Mouse (Mus musculus) heart, adult 9 months (tissue): ENCODE results near the gene Urb2.
"Not testable (repeated sequence)": the region's sequence is repeated elsewhere in the genome, so short reads cannot be mapped to it uniquely, and the experiment has no call there.

ENCODE experiments used
- DNase-seq, 2 experiments: peaks; one replicate each; pipeline ENCODE4 v3.0.0; 2022; ENCODE audit warnings: low spot score in 2 of 2

Gene Urb2

DNA sequence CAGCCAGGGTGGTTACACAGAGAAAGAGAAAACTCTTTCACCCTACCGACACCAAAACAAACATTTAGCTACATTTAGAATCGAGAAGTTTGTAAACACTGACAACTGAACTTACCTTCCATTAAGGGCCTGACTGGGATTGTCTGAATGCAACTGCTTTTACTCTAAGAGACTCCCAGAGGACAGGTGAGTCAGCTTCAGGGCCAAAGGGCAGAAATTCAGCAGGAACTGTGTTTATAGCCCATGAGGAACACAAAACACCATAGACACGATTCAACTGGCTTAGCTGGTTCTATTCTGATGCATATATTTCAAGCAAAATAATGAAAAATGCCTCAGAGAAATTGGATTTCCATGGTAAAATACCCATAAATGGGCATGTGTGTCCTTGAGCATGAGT lies 6.6 kb upstream of the Urb2 start:
- no peak for DNase-seq

DNA sequence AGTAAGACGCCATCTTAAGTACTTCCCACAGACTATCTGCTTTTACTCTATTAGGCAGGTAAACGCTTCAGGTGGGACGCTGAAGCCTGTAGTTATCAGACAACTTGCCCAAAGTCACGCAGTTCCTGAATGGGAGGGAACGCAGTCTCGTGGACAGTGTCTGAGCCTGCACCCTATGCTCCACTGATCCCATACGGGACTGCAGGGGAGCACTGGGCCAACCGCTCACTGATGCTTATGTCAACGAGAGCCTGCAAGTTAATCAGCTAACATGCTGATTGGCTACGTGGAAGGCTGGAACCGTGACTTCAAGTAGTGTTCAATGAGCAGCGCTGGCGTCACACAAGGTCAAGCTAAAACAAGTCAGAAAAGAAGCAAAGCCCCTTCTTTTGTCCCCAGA lies 1.5 kb upstream of the Urb2 start:
- DNase-seq, result no peak

DNA sequence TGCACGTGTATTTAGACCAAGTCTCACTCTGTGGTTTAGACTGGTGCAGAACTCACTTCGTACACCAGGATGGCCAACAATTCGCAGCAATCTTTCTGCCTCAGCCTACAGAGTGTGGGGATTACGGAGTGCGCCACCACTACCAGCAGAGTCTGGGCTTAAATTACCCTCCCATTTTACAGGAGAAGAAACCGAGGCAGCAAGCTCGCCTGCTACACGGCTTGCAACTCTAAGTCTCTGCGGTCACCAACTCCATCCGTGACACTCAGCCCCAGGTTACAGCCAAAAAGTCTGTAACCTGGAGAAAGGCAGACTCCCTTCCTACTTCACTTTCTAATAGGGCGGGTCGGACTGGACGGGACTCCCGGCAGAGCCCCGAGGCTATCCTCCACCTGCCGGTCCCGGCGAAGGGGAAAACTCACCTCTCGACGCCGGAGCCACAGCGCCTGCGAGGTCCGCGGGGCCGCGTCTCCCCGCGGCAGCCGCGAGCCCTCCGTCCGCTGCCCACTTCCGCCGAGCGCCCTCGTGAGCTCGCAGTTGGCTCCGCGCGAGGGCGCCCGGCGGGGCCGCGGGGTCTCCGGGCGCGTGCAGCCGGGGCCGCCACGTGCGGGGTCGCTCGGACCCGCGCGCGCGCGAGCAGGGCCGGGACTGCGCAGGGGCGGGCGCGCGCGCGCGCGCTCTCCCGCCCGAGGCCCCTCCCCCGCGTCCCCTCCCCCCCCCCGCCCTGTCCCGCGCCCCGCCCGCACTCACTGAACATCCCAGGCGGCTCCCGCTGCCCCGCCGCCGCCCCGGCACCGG lies 670 bp upstream of the Urb2 start:
- DNase-seq, result peak; percentile 50 to 54

DNA sequence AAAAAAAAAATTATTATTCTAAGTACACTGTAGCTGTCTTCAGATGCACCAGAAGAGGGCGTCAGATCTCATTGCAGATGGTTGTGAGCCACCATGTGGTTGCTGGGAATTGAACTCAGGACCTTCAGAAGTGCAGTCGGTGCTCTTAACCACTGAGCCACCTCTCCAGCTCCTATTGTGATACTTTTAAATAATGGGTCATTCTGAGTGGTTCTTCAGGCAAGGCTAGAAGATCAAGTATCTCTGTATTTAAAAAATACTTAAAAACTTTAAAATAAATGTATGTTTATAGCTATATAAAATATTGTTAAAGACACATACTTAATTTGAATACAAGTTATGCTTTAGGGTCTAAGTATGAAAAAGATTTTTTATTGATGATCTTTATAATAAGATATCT lies 5.0 kb downstream of the Urb2 start:
- DNase-seq, result not testable (repeated sequence)

DNA sequence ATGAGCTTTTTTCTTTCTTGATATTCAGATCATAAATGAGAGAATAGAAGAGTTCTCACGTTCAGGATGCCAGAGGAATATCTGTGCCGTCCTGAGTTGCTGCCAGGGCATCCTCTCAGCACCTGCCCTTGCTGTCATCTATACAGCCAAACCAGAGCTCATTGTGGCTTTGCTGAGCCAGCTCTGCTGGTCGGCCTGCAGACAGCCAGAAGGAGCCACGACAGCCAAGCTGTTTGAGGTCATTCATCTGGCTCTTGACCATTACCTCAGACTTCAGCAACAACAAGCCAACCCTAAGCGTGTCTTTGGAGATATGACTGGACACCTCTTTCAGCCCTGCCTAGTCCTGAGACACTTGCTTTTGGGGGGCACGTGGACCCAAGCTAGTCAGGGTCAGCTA lies 6.5 kb downstream of the Urb2 start:
- no peak for DNase-seq

DNA sequence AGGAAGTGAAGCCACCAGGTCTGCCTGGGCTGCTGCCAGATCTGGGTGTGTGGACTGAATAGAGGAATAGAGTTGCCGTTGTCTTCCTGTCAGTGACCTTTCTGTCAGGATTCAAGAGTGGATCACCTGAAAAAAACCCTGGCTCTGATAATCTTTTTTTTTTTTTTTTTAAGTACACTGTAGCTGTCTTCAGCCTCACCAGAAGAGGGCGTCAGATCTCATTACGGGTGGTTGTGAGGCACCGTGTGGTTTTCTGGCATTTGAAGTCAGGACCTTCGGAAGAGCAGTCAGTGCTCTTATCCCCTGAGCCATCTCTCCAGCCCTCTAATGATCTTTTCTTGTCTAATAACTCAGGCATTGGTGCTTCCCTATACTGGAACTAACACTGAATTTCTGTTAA lies 12.1 kb downstream of the Urb2 start:
- DNase-seq, result no peak

DNA sequence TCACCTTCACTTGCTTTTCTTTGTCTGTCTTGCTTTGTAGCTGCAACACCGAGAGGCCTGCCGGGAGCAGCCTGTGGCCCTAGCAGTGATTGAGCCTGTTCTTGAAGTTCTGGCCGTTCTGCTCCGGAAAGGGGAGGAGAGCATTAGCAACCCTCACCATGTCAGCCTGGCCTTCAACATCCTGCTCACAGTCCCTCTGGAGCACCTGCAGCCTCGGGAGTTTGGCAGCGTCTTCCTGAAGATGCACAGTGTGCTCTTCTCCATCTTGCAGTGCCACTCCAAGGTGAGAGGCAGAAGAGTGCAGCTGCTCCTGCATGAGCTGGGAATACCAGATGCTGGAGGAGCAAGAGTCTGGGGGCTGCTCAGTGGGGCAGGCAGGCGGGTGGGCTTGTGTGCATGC lies 16.8 kb downstream of the Urb2 start:
- no peak for DNase-seq

DNA sequence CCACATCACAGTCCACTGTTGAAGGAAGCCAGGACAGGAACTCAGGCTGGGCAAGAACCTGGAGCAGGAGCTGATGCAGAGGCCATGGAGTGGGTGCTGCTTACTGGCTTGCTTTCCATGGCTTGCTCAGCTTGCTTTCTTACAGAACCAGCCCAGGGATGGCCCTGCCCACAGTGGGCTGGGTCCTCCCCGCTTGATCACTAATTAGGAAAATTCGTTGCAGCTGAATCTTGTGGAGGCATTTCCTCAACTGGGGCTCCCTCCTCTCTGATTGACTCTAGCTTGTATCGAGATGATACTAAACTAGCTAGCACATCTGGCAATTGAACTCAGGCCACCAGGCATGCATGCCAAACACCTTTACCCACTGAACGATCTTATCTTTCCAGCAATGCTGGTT lies 18.0 kb downstream of the Urb2 start:
- DNase-seq, result no peak

DNA sequence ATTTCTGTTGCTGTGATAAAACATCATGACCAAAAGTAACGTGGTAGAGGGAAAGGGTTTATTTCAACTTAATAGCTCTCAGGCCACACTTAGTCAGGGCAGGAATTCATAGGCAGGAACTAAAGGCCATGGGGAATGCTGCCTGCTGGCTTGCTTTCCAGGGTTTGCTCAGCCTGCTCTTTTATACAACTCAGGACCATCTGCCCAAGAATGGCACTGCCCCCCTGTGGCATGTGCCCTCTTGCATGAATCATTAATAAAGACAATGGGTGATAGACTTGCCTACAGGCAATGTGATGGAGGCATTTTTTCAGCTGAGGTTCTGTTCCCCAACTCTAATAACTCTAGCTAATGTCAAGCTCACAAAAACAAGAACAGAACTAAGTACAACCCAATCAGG lies 20.9 kb downstream of the Urb2 start:
- DNase-seq, result no peak

DNA sequence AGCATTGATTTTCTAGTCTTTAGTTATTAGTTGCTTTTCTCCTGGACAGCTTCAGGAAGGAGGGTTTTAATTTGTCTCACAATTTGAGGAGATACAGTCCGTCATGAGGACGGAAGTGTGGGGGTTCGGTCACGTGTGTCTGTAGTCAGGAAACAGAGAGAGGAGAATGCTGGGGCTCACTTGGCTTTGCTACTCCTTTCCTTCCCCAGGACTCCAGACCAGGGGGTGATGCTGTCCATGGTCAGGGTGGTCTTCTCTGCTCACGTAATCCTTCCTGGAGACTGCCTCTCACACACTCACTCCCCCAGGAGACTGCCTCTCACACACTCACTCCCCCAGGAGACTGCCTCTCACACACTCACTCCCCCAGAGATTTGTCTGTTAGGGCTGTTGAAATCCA lies 23.1 kb downstream of the Urb2 start:
- DNase-seq, result no peak

DNA sequence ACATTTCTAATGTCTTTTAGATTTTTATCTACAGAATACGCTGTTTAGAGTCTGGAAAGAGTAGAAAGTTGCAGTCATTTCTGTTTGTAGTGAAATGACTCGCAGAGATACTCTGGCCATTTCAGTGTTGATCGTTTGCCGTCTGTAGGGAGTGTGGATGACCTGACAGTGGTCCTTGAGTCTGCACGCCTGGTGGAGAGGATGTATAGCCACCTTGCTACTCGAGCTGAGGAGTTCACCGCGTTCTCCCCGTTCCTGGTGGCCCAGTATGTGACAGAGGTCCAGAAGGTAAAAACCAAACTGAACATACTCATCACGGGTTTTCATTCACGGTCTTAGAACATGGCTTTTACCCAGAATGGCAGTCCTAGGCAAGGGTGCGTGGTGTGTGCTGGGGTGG lies 23.6 kb downstream of the Urb2 start:
- no peak for DNase-seq

DNA sequence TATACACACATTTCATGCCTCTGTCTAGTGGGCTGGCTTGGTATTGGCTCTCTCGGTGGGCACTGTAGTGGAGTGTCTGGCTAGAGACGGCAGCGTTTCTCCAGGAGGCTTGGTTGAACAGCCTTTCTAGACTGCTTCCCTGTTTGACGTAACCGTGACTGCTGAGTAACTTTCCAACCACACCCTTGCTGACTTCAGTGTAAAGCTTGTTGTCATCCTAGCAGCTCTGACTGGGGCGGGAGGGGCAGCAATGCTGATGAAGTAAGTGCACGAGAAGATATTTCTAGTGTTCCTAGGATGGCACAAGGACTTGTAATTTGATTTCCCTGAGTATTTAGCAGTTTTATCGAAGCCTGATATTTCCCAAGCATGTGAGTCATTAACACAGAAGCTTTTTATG lies 24.5 kb downstream of the Urb2 start:
- DNase-seq, result peak in 1 of 2 experiments; percentile 13

DNA sequence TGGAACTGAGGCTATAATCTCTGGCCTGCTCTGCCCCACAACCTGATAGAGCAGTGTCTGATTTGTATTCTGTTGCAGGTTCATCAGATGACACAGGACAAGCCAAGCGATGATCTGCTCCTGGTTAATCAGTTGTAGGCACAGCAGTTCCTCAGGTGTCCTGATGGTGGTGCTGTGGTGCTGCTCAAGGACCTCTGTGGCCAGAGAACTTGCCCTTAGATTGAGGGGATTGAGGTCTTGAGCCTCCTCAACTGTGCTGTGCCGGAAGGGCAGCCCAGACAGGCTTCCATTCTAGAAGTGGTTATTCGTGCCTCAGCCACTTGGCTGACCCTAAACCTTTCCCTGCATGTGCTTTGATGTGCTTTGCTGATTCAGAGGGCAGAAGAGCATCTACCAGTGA lies 30.8 kb downstream of the Urb2 start:
- DNase-seq, result peak; percentile 32 to 63

DNA sequence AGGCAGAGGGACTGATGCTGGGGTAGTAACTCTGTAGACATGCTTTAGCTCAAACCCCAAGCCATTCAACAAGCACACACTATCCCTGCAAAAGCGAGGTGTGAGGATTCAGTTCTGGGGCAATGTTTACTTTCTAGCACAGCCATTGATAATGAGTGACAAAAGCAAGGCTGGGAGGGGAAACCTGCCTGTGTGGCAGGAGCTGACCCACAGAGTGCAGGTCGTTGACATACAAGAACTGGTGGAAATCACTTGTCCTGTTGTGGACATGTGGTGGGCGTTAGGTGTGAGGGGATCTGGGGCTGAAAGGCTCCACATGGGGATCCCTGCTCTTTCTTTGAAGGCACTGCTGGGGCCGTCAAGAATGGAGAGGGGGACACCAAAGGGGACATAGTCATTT lies 31.3 kb downstream of the Urb2 start:
- DNase-seq, result no peak

DNA sequence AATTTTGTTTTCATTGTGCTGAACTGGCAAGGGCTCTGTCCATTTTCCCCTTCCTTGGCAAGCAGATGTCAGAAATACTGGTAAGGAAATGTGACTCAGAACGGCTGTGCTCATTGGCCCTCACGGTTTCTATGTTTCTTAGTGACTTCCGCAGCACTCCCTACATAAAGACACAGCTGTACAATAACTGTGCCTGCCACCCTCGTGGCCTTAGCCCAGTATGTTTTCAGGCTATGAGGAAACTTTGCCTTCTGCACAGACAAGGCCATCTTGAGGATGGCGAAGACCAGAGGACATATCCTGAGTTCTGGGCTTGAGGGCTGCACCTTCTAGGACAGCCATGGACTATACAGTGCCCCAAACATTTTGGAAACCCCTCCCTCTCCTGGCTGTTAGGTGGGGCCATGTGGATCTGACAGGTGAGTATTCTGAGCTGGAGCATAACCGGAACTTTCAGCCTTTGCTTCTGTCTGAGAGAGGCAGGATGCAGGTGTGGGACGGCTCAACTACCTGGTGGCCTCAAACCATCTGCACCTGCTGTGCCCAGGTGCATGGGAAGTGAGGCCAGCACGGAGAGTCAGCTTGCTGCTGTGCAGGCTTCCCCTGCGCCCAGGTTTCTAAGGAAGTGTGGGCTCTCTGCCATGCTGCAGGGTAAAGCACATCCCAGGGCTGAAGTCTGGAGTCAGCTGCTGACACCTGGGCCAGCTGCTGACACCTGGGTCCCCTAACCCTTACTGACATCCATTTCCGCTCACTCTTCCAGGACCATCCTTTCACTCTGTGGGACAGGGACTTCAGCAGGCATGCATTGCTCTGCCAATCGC lies 35.7 kb downstream of the Urb2 start:
- DNase-seq, result no peak

DNA sequence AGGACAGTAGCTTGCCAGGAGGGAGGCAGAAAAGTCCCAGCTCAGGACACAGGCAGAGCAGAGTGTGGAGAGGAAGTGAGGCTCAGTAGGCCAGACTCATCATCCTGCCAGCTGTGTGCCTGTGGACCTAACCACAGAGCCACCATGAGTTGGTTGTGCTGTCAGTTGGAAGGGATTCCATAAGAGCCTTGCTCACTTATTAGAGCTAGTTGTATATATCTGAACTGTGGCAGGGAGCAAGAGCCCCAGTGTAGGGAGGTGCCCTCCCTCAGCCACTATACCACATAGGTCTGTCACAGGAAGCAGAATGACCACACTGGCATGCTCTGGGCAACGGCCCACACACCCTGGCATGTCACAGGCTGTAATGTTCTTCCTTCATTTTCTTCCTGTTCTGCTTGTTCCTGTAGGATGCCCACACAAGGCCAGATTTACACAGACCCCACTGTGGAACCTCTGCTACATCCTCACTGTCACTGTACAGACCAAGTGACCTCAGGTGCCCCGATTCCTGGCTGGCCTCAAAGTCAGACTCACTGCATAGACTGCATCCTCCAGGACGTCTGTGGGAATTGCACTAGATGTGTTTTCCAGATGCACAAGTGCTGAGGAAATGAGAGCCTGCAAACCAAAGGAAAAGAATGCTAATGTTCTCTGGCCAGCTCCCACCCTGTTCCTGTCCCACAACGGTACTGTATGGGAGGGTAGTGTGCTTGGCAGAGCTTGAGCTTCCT lies 45.2 kb downstream of the Urb2 start:
- DNase-seq, result peak; percentile 65 to 89

DNA sequence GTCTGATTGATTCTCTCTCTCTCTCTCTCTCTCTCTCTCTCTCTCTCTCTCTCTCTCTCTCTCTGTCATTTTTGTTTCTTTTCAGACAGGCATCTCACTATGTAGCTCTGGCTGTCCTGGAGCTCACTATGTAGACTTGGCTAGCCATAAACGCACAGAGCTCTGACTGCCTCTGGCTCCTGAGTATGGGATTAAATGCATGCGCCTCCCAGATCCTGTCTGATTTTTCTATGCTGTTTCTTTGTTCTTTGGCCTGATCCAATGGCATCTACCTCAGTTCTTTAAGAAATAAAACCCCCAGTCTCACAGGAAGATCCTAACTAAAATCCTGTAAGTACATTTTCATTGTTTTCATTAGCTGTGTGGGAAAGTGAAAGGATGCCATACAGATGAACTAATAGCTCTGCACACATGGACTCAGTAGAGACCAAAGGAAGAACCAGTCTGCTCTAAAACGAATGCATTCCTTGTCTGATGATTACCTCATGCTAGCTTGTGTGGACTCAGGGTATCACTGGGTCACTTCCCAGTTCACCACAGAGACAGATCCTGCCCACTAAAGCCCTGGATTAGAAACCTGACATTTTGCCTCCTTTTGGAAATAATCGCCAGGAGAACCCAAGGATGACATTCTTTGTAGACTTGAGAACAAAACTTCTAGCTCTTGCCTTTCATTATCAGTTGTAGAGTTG lies 45.9 kb downstream of the Urb2 start:
- no peak for DNase-seq

DNA sequence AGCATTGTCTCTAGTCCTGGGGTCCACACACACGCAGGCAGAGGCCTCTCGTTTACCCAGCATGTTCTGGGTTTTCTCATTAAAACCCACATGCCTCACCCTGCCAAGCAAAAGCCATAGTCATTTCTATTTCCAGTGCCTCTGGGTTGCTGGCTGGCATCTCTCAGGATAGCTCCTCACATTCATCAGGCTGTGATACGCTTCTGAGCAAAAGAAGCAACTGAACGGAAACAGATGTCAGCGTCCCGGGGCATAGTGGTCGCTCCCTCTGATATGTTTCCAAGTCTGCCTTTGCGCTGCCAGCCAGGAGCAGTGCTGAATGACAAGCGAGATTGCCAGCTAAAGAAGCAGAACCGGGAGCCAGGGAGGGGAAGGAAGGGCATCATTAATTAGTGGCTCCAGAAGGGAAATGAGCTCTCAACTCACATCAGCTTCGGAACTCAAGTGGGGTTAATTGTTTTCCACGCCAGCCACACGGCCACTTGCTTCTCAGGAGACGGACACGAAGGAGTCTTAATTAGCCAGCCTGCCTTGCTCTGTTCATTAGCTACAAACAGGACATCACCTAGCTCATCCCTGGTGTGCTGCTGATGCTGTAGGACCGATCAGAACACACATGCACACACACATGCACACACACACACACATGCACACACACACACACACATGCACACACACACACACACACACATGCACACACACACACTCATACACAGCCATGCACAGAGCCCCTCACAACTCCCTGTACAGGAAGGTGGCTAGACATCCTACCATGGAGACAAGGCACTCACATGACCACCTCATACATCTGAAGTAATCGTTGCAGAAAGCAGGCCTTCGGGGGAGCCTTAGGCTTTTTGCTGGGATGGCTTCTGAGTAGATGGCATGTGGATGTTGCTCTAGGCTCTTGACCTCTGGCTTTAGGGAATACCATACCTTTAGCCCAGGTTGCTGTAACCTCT lies 49.3 kb downstream of the Urb2 start:
- no peak for DNase-seq

DNA sequence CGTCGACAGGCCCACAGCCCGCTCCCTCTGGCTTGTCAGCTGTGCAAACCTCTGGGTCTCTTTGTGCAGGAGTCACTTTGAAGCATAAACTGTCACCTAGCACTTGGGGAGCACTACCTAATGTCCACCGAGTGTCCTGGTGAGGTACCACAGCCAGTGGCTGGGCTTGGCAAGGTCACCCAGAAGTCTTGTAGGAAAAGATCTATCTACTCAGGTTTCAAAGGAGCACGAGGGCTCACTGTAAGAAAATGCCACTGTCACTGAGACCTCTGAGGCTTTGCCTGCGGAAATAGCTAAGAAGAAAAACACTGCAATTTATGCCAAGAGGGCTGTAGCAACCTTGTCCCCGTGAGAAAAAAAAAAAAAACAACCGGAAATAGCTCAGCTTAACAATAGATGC lies 54.7 kb downstream of the Urb2 start:
- DNase-seq, result no peak

DNA sequence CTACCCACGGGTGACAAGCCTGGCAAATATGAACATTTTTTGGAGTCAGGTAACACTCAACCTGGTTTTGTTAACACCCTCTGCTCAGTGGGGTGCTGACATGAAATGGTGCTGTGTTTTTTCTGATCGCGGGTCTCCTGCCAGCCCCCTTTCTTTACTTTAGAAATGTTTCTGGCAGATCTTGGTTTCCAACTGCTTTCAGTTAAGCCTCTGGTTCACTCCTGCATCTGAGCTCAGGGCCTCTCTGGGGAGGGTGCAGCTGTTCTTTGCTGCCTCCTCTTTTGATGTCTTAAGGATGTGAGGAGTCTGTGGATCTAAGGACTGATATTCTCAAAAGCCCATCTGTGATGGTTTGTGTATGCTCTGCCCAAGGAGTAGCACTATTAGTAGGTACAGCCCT lies 55.1 kb downstream of the Urb2 start:
- no peak for DNase-seq

DNA sequence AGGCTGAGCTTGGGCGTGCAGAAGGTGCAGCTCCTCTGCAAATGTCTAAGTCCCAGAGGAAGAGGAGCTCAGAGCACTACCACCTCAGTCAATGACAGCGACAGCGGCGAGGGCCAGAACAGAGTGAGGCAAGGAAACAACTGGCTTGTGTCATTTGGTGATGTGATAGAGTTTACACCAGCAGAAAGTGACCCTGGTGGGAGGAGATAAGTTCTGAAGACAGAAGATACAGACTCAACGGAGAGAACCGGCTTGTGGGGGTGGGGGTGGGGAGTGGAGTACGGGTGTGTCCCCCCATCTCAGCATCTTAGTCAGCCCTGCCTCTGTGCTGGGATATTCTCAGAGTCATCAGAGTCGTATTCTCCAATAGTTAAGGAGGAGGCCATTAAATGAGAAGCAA lies 56.1 kb downstream of the Urb2 start:
- DNase-seq, result no peak
